Mouse (Mus musculus) heart, postnatal 36 days (tissue): ENCODE measurements at regions not wholly inside any gene's neighbourhood (a gene's known extent, or its start where the extent isn't known, plus 50 kb on each side); places are given as distances from the start of the nearest gene placed in this dataset.
A peak's percentile ranks its signal among the peaks of the same experiment; 100 is the strongest.

ENCODE experiments used
- DNase-seq, 2 experiments: peaks; one replicate each; pipeline ENCODE4 v3.0.0; 2021 to 2022
- intact Hi-C: fragments of 180-260 bp; cut with DNase I; formaldehyde crosslinking; loops from one replicate; pipeline ENCODE4 v1.15.1; 2025

DNA sequence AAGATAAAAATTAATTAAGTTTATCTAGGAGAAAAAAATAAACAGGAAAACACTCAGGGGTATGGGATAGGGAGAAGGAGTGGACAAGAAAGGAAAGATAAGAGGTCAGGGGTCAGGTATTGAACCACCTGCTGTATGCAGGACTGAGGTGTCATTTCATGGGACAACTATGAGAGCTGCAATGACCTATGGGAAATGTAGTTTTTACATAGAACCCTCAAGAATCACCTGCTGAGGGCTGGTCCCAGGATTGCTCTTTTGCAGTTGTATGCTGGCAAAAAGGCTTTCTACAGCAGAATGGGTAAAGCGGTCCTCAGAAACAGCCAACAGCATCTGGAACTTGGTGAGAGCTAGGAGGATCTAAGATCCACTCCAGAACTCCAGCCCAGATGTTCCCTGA lies 154.0 kb downstream of the Sox4 start:
- DNase-seq = no peak
- intact Hi-C loops = no loop called here

DNA sequence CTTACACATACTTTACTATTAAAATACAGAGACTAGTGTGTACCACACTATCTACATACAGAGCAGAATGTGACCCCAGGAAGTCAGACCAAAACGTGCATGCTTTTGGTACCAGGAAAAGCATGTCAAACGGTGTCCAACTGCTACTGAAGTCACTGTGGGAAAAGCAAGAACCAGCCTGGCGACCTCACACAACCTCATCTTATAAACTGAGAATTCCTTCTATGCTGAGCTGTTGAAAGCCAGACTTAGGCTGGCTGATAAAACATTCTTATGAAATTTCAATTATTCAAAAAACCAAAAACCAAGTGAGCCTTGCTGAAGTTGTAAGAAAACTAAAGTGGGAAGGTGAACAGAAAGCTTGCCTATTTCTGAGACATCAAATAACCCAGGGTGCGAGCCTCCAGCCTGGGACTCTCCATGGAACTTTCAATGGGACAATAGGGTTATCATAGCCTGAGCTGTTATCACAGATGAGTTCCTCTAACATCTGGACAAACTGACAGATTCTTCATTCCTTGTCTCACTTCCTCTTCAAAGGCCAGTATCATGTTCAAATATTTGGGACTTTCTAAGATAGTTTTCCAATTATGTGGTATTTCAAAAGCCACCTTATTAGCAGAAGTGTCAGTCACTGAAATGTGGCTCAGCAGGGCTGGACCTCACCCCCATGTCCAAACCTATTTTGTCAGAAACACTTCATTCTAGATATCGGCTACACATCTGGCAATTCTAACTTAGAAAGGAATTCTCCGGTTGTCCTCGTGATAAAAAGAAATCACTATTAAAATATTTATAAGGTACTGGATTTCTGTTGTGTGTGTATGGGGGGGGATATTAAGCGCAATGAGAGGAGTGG lies 155.7 kb downstream of the Sox4 start:
- intact Hi-C loops = no loop called here
- DNase-seq = no peak

DNA sequence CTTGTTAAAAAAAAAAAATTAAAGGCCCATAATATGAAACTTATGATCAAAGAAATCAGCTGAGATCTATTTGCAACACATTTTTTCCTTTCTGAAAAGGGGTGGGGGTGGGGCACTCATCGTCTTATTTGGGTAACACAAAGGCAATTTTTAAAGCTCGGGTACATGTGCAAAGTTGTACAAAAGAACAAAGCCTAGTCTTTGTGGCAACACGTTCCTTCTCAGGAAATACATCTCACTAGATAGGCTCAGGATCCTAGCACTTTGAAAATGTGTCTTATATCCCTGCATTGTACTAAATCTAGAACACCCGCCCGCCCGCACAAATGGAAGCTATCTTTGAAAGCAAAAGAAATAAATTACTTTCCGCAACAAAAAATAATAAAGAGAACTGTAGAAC lies 158.2 kb downstream of the Sox4 start:
- no peak for DNase-seq
- intact Hi-C loops = no loop called here

DNA sequence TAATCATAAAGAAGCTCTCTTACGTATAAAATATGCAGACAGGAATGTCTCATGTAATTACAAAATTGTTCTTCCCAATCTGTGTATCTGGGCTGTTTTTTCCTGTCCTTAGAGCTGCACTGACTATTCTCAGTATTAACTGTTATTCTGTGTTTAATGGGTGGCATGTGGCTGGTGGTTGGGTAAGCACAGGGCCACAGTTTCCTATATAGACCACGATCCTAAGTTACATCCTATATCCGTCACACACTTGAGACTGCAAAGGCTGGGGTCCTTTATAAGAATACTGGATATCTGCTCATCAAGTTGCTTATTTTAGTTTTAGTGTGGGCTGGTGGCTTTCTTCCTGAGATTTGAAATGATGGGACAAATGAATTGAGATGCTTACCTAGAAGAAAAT lies 159.0 kb downstream of the Sox4 start:
- no peak for DNase-seq
- intact Hi-C loops = no loop called here

DNA sequence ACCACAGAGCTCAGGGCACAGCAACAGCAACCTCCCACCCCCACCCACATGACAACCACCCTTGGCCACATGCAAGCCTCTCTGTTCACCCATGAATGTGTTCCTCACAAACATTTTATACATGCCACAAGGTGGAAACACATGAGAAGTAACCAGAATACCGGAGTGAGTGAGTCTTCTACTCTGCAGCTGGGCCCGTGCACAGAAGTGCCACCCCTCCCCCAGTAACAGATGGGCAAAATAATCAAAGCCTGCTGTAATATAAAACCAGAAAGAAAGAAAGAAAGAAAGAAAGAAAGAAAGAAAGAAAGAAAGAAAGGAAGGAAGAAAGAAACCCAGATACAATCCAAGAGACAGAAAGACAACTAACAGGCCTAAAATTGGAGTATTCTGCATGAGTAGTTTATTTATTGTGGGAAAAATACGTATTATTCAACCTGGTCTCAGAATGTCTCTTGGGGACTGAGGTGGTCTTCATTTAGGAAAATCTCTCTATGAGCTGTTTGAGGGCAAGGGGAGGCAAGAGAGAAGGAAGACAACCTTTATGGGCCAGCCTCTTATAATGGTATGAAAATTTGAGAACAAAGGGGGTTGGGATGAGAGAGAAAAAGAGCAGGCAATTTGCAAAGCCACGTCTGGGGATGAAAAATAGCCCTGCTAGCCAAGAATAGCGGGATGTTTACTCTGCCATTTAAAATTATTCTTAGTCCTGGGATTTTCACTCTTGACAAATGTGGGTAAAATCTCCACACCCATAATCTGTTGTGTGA lies 160.2 kb downstream of the Sox4 start:
- no peak for DNase-seq
- intact Hi-C loops = no loop called here

DNA sequence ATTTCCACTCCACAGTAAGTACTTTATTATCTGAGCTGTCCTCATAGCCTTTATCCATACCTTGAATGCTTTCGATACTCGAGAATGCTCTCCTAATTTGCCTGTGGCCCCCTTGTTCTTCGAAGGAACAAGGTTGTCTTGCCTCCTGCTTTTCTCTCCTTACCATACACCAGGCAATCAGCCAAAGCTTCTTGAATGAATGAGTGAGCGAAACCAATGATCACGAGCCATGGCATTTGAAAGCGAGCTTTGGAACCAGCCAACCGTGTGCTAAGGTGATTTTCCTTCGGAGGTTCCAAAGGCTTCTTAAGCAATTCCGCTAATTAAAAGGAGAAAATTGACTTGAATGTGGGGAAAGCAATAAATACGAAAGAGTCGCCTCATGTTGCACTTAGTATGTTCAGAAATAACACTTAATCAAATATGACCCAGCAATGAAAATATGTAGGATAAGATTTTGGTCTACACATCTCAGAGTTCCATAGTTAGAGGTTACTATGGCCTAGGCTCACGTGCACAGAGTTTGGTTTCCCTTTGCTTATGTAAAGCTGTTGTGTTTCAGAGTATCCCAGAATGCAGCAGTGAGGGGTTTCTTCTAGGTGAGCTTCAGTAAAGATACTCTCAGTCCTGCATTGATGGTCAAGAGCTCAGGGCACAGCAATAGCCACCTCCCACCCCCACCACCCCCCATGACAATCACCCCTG lies 160.9 kb downstream of the Sox4 start:
- no peak for DNase-seq
- intact Hi-C loops = no loop called here

DNA sequence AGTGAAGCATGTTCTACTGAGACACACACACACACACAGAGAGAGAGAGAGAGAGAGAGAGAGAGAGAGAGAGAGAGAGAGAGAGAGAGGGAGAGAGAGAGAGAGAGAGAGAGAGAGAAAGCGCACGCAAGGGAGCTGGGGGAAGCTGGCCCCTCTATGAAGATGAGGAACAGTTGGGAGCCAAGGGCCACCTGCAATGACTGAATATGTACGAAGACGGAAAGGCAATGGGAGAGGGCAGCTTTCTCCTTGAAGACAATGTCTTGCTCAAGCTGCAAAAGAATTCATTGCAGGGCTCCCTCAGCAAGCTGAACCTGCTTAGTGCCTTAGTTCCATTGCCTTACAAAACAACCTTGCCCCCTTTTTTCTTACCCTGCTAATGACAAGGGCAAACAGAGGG lies 163.1 kb downstream of the Sox4 start:
- intact Hi-C loops = no loop called here
- DNase-seq = no peak

DNA sequence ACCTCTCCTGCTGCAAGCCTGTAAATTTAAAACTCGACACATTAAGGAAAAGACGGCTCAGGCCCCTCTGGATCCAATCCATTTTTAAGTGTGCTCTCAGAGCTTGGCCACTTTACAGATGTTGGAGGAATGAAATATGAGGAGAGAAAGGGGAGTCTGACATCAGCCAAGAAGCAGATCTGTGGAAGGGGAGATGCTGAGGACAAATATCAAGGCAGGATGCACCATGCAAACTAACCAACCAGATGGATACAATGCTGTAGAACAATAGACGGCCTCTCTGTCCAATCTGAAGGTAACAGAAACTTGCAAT lies 166.2 kb downstream of the Sox4 start:
- DNase-seq = no peak
- intact Hi-C loops = no loop called here

DNA sequence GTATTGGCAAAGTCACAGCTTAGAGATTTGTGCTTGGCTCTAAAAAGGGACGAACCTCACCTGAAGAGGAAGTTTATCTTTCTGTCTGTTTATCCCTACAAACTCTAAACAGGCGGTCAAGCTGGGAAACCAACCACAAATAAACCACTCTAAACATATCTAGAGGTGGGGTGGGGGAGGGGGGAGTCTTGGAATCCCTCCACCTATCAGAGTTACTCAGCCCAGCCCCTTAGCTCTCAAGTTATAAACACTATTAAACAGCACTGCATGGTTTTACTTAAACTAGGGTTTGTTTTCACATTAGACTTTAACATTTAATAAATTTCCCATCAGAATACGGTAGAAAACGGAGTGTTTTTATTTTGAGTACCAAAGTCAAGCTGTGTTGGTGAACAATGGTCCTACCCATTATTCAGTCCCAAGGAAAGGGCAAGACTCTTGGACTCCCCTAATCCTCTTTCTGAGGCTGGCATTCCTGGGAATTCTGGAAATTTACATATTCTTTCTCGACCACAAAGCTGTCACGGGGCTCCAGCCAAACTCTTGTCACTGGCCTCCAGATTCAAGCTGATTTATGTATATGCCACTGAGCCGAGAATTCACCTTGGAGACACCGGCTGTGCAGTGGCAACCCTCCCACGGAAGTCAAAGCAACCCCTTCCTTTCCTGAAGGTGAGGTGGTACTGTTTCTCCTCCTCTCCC lies 166.7 kb downstream of the Sox4 start:
- intact Hi-C loops = no loop called here
- DNase-seq = no peak

DNA sequence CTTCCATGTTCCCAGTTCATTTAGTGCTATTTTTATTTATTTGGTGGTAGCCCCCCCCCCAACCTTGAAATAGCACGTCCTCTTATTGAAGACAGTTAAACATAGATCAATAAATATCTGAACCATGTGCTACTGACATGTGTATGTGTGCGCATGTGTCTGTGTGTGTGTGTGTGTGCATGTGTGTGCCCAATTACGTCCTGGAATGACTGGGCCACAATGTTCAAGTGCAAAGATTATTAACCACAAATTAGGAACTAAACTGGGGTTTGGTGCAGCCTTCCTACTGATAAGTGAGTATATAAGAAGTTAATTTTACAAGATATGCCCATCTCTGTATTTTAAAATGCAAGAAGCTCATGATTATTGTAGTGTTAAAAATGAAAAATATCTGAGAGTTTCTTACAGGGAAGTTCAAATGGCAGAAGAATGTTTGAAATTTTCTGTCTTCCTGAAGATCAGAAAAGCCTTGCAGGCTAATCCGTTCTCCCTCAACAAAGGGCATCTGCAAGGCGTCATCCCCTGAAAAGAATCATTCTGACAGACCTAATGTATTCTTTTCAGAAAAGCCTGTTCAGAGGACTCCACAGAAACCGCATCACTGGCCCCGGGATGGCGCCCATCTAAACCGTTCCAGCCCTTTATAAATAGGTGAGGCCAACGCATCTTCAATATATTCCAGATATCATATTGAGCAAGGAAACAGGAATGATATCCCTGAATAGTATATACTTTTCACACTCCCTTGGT lies 170.8 kb downstream of the Sox4 start:
- DNase-seq = no peak
- intact Hi-C loops = no loop called here

DNA sequence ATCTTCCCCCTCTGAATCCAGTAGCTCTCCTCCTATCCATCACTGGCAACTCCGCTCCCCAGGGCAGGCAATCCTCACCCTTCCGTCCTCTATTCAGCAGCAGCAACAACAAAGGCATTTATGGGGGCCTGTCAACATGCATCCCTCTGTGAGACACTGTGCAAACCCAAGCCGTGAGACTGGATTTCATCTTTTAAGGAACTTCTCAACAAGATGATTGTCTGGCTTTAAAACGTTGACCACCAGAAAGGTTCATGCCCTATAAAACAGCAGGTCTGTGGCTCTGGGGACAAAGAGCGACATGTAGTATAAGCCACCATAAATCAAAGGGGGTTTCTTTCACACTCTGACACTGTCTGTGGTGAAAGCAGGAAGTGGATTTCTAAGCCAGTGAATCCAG lies 171.4 kb downstream of the Sox4 start:
- intact Hi-C loops = no loop called here
- no peak for DNase-seq

DNA sequence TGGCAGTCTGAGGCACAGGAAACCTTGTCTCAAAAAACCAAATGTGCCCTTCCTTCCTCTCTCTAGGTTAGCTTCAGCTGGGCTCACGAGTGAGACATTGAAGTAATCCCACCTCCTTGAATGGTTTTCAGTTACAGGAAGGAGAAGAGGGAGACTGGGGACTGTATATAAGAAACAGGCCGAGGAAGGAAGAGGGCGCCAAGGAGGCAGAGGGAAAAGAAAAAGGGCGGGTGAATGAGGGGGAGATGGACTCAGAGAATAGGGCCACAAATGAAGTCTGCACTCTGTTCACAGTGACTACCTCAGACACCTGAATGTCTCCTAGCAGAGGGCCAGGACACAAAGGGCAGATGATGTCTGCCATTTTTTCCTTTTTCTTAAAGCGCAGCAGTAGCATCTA lies 171.9 kb downstream of the Sox4 start:
- intact Hi-C loops = no loop called here
- DNase-seq = no peak

DNA sequence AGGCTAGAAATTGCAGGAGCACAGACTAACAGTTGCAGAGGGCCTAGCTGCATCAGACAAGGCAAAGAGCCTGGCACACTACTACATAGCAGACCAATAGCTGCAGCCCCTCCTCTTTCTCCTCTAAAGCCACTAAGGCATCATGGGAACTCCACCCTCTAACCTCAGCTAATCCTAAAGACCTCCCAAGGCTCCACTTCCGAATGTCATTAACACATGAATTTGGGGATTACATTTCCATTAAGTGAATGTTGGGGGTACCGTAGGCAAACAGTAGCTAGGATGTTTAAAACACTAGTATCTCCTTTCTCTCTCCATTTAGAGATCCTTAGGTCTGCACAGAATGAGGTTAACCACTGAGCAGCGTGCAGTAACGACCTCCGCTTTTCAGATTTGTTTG lies 173.1 kb downstream of the Sox4 start:
- no peak for DNase-seq
- intact Hi-C loops = no loop called here

DNA sequence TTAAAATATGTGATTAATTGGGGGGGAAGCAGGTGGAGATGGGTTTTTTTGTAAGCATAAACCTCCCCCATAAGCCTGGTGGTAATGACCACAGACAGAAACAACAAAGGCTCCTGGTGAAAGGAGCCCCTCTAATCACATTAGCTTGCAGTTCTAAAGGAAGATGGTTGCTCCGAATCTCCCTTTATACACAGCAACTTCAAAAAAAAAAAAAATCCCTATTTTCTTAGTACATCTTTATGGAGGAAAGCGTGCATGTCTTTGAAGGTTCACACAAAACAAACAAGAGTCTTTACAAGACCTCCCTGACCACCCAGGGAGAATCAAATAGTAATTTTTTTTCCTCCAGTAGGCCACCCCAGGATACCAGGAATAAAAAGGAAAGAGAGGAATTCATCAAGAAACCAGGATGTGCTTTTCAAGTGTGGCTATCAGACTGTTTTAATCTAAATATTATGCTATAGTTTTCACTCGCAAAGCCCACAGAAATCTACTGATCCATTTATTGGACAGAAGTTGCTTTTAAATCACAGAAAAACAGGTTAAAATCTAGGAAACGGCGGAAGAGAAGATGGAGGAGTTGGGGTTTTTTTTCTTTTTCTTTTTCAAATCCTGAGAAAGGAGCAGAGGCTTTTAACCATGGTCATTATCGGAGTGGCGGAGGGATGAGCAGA lies 178.2 kb downstream of the Sox4 start:
- no peak for DNase-seq
- intact Hi-C loops = no loop called here

DNA sequence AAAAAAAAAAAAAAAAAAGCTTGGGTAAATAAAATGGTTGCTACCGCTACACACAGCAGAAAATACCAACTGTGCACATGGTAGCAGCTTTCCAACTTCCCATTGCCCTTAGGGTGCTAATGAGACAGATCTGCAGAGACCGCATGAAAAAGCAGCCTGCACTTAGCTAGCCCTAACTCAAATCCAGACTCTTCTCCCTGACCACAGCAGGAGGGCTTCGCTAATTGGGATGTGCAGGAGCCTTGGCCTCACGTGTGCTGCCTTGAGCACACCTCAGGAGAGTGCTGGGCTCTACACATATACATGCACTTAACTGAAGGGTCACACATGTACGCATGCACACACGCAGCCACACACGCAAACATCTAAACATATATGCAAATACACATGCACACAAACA lies 178.9 kb downstream of the Sox4 start:
- no peak for DNase-seq
- intact Hi-C loops = no loop called here

DNA sequence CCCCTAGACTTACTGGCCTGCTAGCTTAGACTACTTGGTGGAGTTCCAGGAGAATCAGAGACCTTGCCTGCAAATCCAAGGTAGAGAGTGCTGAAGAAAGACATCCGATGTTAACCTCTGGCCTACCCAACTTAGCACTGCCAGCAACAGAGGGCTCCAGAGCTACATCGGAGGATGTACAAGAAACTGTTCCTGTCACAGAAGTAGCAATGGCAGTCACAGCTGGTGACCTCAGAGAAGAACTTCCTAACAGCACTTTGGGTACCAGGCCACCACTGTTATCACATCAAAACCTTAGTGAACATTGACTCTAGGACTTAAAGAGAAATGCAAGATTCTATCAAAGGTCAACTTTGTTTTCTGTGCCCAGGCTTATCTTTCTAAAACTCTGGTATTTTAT lies 180.0 kb downstream of the Sox4 start:
- intact Hi-C loops = no loop called here
- DNase-seq = no peak

DNA sequence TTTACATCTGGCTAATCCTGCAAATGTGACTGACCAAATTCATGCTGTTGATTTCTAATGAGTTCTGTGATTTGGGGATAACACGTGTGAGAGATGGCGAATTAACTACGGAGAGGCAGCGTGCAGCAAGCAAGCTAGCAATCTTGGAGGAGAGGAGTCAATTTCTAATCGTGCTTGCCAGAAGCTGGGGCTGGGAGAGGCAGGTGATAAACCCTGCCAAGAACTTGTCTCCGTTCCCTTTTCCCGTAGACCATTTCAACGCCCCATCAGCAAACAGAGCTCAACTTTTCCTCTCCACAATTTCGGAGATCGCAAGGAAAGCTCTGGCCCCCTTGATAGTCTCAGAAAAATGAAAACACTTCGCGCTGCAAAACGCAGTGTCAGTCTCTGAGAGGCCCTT lies 183.0 kb downstream of the Sox4 start:
- peak; percentile 23 to 38 for DNase-seq
- intact Hi-C loops = no loop called here

DNA sequence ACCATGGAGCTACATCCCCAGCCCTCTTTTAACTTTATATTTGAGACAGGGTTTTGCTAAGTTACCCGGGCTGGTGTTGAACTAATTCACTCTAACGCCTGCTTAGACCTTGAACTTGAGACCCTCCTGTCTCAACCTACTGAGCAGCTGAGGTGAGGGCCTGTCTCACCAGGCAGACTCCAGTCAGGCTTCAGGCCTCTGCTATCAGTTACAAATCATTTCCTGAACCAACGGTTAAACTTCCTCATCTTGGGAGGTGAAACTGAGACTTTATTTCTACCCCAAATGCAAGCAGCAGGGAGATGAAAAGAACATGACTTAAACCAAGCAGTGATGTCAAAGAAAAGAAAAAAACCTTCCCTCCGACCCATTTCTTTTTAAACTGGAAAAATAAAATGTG lies 183.5 kb downstream of the Sox4 start:
- DNase-seq = no peak
- intact Hi-C loops = no loop called here

DNA sequence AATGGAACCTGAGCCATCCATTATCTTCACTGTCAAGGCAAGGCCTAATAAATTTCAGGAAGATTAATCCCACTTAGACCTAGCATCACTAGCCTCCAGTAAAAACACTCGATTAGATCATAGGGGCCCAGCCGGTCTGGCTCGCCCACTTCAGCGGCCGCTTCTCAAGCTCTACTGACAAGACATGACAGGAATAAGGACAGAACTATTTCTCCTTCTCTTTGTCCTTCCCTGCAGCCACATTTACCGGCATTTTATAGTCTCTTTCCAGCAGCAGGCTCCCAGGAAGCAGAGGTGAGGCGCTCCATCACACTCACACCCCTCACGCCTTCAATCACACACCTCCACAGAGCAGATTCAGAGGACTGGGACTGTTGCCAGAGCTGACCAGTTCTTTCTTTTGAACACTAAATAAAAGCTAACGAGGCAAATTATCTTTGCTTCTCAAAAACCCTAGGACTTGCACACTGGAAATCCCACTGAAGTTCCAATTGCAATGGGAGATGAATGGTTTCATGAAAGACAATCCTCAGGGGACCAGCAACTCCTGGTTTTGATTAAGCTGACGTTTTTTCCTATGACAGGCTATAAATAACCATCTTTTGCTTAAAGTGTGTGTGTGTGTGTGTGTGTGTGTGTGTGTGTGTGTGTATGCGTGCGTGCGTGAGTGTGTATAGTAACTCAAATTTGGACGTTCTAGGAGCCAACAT lies 184.6 kb downstream of the Sox4 start:
- intact Hi-C loops = no loop called here
- no peak for DNase-seq
